Mouse (Mus musculus) cerebellum, adult 11 months (tissue): ENCODE measurements around the gene Usp3.
A peak's percentile ranks its signal among the peaks of the same experiment; 100 is the strongest.

Experiments used
- DNase-seq: peaks from one replicate; pipeline ENCODE4 v3.0.0; 2022

Gene Usp3

GRCm38 (mm10) chr9:66592708-66593612 is at the start of gene Usp3:
Usp3 (minus strand) TSS chr9:66593142.
- peak; percentile 92 for DNase-seq

GRCm38 (mm10) chr9:66640491-66640890 is 47.5 kb upstream of the Usp3 start:
- no peak for DNase-seq

GRCm38 (mm10) chr9:66639626-66640025 is 46.7 kb upstream of the Usp3 start:
- DNase-seq, result no peak

DNA sequence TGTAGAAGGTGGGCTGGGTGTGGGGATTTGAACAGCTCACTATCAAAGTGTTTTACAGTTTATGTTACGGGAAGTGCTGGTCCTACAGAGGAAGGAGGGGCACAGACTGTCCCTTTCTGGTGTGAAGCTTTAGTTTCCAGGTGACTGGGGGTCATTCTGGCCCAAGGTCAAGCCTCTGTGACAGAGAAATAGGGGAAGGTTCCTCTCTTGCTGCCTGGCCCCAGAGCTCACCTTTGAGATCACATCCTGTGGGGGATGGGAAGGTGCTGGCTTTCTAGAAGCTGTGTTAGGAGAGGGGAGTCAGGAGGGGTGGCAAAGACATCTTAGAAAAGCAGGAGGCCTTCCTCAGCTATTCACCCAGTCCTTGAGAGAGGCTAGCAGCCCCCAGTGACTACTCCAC is 39.5 kb upstream of the Usp3 start:
- DNase-seq, result no peak

DNA sequence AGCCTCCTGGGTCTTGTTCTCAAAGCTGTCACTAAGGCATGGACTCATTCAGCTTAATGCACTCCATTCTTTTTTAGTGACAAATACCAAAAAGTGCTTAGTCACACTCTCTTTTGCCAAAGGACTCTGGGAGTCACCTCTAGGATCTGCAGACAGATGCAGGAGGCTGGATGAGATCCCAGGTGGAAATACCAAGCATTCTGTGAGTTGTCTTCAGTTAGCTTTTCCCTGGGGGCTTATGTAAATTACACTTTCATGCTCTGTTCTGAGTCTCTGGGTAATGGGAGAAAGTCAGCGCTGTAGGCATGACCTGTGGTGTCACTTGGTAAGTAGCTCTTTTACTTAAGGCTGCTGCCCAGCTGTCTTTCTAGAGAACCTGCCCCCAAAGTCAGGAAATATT is 38.0 kb upstream of the Usp3 start:
- DNase-seq, result no peak

DNA sequence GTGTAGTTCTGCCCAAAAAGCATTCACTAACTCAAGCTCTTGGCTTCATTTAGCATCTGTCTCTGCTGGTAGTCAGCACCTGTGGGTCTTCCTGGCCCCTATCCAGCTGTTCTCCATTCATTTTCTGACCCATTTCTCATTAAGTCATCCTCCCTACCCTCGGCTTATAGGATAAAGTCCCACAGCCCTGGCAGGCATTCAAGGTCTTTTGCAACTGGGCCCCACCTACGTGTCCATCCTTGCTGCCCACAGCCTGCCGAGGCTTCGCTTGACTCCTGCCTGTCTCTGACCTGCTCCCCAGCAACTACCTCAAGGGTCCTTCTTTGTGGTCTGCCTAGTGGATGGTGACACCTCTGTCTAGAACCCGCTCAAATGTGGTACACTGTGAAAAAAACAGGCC is 33.7 kb upstream of the Usp3 start:
- DNase-seq, result no peak

- DNase-seq, result no peak
These were observed 33.1 kb upstream of the Usp3 start for GRCm38 (mm10) chr9:66625974-66626530.

DNA sequence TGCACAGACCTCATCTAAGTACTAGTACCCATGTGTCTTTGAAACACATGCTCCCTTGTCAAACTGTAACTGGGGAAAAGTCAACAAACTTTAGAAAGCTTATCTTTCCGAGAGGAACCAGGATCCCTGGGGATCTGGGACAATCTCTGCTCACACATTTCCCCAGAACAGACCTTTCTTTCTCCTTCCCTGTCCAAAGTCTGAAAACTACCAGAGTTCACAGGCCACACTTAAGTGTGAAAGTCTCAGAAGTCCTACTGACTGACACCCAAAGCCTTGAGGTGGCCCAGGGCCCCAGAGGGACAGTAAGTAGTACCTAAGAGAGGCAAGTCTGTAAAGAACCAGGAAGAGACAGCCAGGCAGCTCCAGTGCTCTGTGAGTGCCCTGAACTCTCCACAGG is 31.9 kb upstream of the Usp3 start:
- DNase-seq, result no peak

- DNase-seq, result no peak
These were observed 30.7 kb upstream of the Usp3 start for GRCm38 (mm10) chr9:66623627-66624026.

DNA sequence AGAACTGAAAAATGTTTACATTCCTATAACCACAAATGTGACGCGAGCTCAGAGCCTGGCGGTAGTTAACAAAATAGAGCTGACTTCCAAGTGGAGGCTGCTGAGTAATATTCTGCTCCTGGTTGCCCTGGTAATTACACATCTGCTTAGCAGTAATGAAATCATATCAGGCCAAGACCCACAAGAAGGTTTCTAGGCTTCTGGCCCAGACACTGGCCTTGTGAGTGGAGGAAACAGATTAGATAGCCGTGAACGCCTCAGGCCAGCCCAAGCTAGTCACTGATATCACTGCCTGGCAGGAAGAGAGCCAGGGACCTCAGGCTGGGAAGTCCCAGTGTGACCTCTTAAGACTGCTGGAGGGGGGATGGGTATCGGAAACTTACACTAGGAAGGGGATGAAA is 27.6 kb upstream of the Usp3 start:
- no peak for DNase-seq

GRCm38 (mm10) chr9:66620055-66620454 is 27.1 kb upstream of the Usp3 start:
- no peak for DNase-seq

DNA sequence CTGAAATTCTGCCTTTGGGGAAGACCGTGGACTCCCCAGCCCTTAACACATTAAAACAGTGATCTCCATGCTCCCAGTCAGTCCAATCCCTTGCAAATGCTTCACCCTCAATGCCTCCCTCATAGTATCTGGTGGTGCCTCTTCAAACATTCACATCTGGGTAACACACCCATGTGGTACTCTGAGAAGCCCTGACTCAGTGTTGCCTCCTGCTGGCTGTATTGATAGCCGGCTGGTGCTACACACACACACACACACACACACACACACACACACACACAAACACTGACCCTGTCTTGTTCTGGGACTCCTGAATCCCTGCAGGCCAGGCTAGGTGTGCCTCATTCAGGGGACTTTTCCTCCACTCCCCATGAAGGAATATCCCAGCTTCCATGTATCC is 24.9 kb upstream of the Usp3 start:
- DNase-seq, result no peak

- DNase-seq, result no peak
These were observed 23.9 kb upstream of the Usp3 start for GRCm38 (mm10) chr9:66616858-66617257.

GRCm38 (mm10) chr9:66615141-66615540 is 22.2 kb upstream of the Usp3 start:
- no peak for DNase-seq

GRCm38 (mm10) chr9:66614547-66614946 is 21.6 kb upstream of the Usp3 start:
- DNase-seq, result no peak

GRCm38 (mm10) chr9:66613667-66614066 is 20.7 kb upstream of the Usp3 start:
- no peak for DNase-seq

GRCm38 (mm10) chr9:66611478-66612093 is 18.6 kb upstream of the Usp3 start:
- peak; percentile 90 for DNase-seq

DNA sequence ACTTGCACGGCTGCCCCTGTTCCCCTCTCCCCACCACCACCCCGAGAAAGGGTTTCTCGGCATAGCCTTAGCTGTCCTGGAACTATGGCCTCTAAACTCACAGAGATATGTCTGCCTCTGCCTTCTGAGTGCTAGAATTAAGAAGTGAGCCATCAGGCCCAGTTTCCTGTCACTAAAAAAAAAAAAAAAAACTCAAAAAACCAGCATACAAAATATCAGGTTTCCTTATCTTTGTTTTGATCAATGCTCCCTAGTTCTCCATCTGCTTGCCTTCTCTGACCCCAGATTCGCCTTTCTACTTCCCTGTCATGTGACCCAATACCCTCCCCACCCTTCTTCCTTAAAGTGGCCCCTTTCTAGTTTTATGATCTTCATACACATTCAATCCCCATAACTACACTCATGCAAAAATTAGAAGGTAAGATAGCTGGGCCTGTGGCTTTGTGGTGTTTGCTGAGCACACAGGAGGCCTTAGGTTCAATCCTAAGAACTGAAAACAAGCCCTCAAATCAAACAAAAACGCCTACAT is 15.9 kb upstream of the Usp3 start:
- DNase-seq, result no peak

GRCm38 (mm10) chr9:66606851-66607250 is 13.9 kb upstream of the Usp3 start:
- no peak for DNase-seq

DNA sequence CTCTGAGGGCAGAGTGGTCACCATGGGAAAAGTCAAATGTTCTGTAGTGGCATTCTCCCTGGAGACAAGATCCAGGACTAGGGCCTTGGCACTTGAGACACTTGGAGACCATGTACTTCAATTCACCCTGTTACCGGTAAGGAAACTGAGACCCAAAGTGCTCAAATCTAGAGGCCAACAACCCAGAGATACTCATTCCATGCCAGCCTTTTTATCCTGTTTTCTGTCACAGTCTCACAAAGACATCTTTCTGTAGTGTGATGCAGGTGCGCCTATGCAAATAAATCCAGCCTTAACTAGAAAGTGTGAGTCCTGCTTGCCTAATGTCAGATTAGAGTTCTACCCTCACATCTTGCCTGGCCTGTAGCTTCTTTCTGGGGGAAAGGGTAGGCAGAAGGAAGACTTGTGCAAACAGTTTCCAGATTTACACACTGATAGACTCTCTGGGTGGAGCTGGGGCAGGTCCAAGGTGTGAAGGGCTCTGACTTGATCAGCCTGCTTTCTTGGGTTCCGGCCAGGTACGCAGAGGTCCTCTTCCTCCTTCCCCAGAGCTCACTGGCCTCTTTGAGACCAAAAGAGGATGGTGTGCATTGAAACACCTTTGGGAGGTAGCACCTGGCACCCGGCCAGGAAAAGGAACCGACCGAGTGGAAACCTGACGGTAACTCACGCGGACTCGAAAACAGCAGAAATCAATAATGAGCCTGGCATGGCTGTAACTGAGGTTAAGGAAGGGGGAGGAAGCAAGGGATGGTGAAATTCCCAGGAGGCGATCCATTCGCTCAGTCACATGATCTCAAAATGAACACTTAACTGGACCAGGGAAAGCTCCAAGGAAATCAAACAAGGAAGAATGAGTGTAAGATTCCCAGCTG is 13.2 kb upstream of the Usp3 start:
- DNase-seq, result peak; percentile 59

DNA sequence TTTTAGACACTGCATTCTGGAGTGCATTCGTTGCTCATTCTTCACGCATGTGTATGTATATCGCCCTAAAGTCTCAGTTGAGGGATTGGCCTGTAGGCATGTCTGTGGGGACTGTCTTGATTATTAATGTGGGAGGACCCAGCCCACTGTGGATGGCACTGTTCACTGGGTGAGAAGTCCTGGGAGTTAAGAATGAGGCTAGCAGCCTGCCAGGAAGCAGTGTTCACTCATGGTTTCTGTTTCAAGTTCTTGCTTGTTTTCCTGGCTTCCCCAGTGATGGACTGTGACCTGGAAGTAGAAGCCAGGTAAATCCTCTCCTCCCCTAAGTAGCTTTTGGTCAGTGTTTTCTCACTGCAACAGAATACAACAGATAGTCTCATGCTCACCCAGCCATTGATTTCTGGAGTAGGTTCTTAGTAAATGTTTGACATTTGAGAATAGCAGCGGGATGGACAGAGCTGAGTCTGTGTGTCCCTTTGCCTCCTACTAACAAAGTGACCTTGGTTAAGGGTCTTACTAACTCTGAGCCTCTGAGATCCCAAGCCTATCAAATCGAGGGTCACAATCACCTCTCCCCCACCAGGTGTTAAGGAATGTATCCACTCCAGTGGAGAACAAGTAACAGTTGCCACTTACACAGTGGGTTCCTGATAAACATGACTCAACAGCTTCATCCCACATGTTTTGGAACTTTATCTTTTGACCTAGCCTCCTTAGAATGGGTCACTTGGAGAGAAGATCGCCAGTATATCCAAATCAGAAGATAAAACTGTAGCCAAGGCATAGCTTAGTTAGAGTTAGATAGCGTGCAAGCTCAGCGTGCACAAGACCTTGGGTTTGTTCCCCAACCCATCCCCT is 11.6 kb upstream of the Usp3 start:
- no peak for DNase-seq

- DNase-seq, result no peak
These were observed 11.0 kb upstream of the Usp3 start for GRCm38 (mm10) chr9:66603907-66604306.
